Mouse (Mus musculus) stomach, adult 2 months (tissue): ENCODE measurements around the gene Mrps24. TPM values are rescaled to one million over a fixed set of nuclear protein-coding genes. Genes with fewer than 3 reads are reported as not detected.

ENCODE experiments used
- polyA plus RNA-seq: library from polyadenylated mRNA; depleted of rRNA; stranded (reverse); fragments of >200 nt; gene quantifications from 2 replicates; pipeline ENCODE4 v1.2.3, GENCODE M21; 2012; rRNA removed

Gene Mrps24
- polyA plus RNA-seq = 283 and 587 TPM in 2 replicates

DNA sequence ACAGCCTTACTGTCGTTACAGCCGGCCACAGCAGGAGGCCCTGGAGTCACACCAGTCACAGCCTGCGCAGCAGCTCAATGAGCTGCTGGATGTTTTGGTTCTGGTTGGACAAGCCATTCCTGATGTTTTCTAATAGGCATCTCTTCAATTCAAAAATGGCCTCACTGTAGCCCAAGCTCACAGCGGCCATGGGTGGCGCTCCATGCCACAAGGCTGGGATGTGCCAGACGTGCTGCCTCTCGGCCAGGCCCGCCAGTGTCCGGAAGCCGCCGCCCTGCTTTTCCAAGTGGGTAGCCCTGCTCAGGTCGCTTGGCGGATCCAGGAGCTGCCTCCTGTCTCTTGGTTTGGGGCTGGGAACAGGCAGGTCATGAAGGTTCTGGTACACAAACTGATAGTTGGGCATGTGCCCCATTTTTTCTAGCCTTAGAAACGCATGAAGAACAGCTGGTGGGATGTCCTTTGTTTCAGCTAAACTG lies at the start of gene Mrps24:
TSS of gene Mrps24 (minus strand) at position 51 of the 476 bp plus-strand sequence.

GRCm38 (mm10) chr11:5761820-5762632 lies 46.5 kb upstream of the Mrps24 start, which contains the start of gene Urgcp:
Gene Urgcp (minus strand): TSS chr11:5762376.

Other genes with a start within 250 kb of the Mrps24 start
- gene Xbp1, start 195.0 kb downstream of the Mrps24 start, polyA plus RNA-seq = 78.7 and 98.3 TPM in 2 replicates
- 1.7 and 1.8 TPM in 2 replicates for gene Ccdc117, start 173.5 kb downstream of the Mrps24 start, polyA plus RNA-seq
- gene Ankrd36, start 146.0 kb downstream of the Mrps24 start, polyA plus RNA-seq = not detected in 2 replicates
- gene Urgcp, start 46.7 kb upstream of the Mrps24 start, polyA plus RNA-seq = 8.8 and 9.2 TPM in 2 replicates
- 46.6 and 46.7 TPM in 2 replicates for gene Dbnl, start 72.8 kb upstream of the Mrps24 start, polyA plus RNA-seq
- gene Pgam2, start 88.1 kb upstream of the Mrps24 start, polyA plus RNA-seq = 10.2 and 10.5 TPM in 2 replicates
- 24.3 and 24.6 TPM in 2 replicates for gene Polm, start 122.3 kb upstream of the Mrps24 start, polyA plus RNA-seq
- gene Aebp1, start 146.3 kb upstream of the Mrps24 start, polyA plus RNA-seq = 26.3 and 26.5 TPM in 2 replicates
- gene Pold2, start 162.6 kb upstream of the Mrps24 start, polyA plus RNA-seq = 82.9 and 84.1 TPM in 2 replicates
- gene Myl7, start 183.1 kb upstream of the Mrps24 start, polyA plus RNA-seq = 4.4 and 4.5 TPM in 2 replicates
- 0.31 and 0.57 TPM in 2 replicates for gene Gck, start 234.4 kb upstream of the Mrps24 start, polyA plus RNA-seq
- 31.5 and 33.7 TPM in 2 replicates for gene Ykt6, start 240.0 kb upstream of the Mrps24 start, polyA plus RNA-seq